Mouse (Mus musculus) kidney, adult 11 months (tissue): ENCODE data around the gene Fbxo44.

Source experiments
- DNase-seq: peaks from one replicate; pipeline ENCODE4 v3.0.0; 2022

Fbxo44 gene

GRCm38 (mm10) chr4:148164461-148164860 is 4.2 kb upstream of the Fbxo44 start:
- no peak for DNase-seq

- DNase-seq: peak; percentile 88
Measured at GRCm38 (mm10) chr4:148164002-148164439, 3.7 kb upstream of the Fbxo44 start.

- DNase-seq: peak; percentile 97
Measured at GRCm38 (mm10) chr4:148159544-148160435, 492 bp downstream of the Fbxo44 start.

- DNase-seq: peak; percentile 45
Measured at GRCm38 (mm10) chr4:148158436-148159348, 1.6 kb downstream of the Fbxo44 start.

GRCm38 (mm10) chr4:148154982-148155381 is 5.3 kb downstream of the Fbxo44 start:
- peak; percentile 12 for DNase-seq

GRCm38 (mm10) chr4:148154006-148154405 is 6.3 kb downstream of the Fbxo44 start:
- DNase-seq: peak; percentile 6

- DNase-seq: peak; percentile 21
Measured at GRCm38 (mm10) chr4:148152547-148152946, 7.7 kb downstream of the Fbxo44 start.

GRCm38 (mm10) chr4:148151267-148152168 is 8.8 kb downstream of the Fbxo44 start, which contains the start of gene Fbxo6:
Gene Fbxo6, minus strand, starts transcription at chr4:148152140.
- peak; percentile 88 for DNase-seq

GRCm38 (mm10) chr4:148150953-148151266 is 9.4 kb downstream of the Fbxo44 start:
- peak; percentile 3 for DNase-seq

GRCm38 (mm10) chr4:148150242-148150641 is 10.0 kb downstream of the Fbxo44 start:
- peak; percentile 13 for DNase-seq

- DNase-seq: peak; percentile 31
Measured at GRCm38 (mm10) chr4:148149540-148149939, 10.7 kb downstream of the Fbxo44 start.

GRCm38 (mm10) chr4:148147714-148148113 is 12.6 kb downstream of the Fbxo44 start:
- peak; percentile 3 for DNase-seq

GRCm38 (mm10) chr4:148143721-148144120 is 16.6 kb downstream of the Fbxo44 start:
- no peak for DNase-seq

- peak; percentile 95 for DNase-seq
Measured at GRCm38 (mm10) chr4:148140098-148141011, 19.9 kb downstream of the Fbxo44 start.

- DNase-seq: no peak
Measured at GRCm38 (mm10) chr4:148139767-148140097, 20.6 kb downstream of the Fbxo44 start.

- no peak for DNase-seq
Measured at GRCm38 (mm10) chr4:148137503-148137902, 22.8 kb downstream of the Fbxo44 start.

GRCm38 (mm10) chr4:148134988-148135387 is 25.3 kb downstream of the Fbxo44 start:
- no peak for DNase-seq

- DNase-seq: no peak
Measured at GRCm38 (mm10) chr4:148131497-148132081, 28.7 kb downstream of the Fbxo44 start.

GRCm38 (mm10) chr4:148130561-148131413 is 29.5 kb downstream of the Fbxo44 start, which contains the start of gene Draxin:
Gene Draxin, minus strand, starts transcription at chr4:148130698.
- DNase-seq: no peak

GRCm38 (mm10) chr4:148130133-148130532 is 30.1 kb downstream of the Fbxo44 start, which contains the start of gene Mad2l2:
Gene Mad2l2, plus strand, starts transcription at chr4:148130384.
- no peak for DNase-seq
